ENCODE assay signal across 8 mouse cellular contexts in genomic region chr2:93199531-93199974, GRCm38 (mm10). TPM values are rescaled to one million over a fixed set of nuclear protein-coding genes. Genes with fewer than 3 reads are reported as not detected.
A peak's percentile ranks its signal among the peaks of the same experiment; 100 is the strongest.
DNase-seq lines count a peak whose midpoint lies in the region; ATAC-seq and TF ChIP-seq lines count a peak whose summit lies in the region.

No protein-coding gene starts in this region.

- no peak overlapping the region for H3K4me2 ChIP-seq in heart, embryonic 16.5 days (ENCODE audit: low read depth, low read length)
- no peak overlapping the region for H3K4me2 ChIP-seq in kidney, postnatal 0 days (ENCODE audit: low read length)

- DNase-seq in layer of hippocampus, adult 2 months (ENCODE audit: low spot score in 2 of 2): peak; percentile 54 to 63
- DNase-seq in layer of hippocampus, adult 9-11 months: no peak
- DNase-seq in adrenal gland, postnatal 36 days: peak; percentile 60 to 74
- peak; percentile 62 for DNase-seq in kidney, postnatal 0 days (ENCODE audit: low spot score)
- peak; percentile 66 for DNase-seq in lung, postnatal 36 days
- peak; percentile 40 to 47 for DNase-seq in spleen, postnatal 36 days (ENCODE audit: low spot score in 2 of 2)

- ATAC-seq in heart, embryonic 16.5 days (replicated peaks; ENCODE audit: extremely low read depth, insufficient read depth, low FRiP score): peak; percentile 51
- peak; percentile 25 for ATAC-seq in kidney, postnatal 0 days (replicated peaks; ENCODE audit: low FRiP score, low read depth)

- H3K36me3 ChIP-seq in heart, embryonic 16.5 days (ENCODE audit: control insufficient read depth, insufficient read depth): no peaks in the 10 kb centered on the region
- peaks cover 6% of the 10 kb centered on the region; the same call in 1 of the 2 replicates for H3K36me3 ChIP-seq in kidney, postnatal 0 days (ENCODE audit: insufficient read depth, low read length)

- TF ChIP-seq CTCF in layer of hippocampus, adult 2 months (conservative IDR thresholded peaks at IDR 0.05): peak; percentile 78
- peak; percentile 92 for TF ChIP-seq CTCF in embryonic fibroblast, embryonic 13.5 days (IDR thresholded peaks at IDR 0.05; ENCODE audit: borderline replicate concordance, insufficient read depth, low read length)
- peak; percentile 94 for TF ChIP-seq CTCF in kidney, postnatal 0 days (IDR thresholded peaks at IDR 0.05; ENCODE audit: low read depth)

- H3K27ac ChIP-seq in layer of hippocampus, adult 2 months: no peak overlapping the region
- H3K27ac ChIP-seq in embryonic fibroblast, embryonic 13.5 days (ENCODE audit: insufficient read depth, low read length): no peak overlapping the region
- H3K27ac ChIP-seq in heart, embryonic 16.5 days (ENCODE audit: low read length): 0 out of 2 replicates have a peak overlapping the region, but pooled peaks have one; percentile 4
- no peak overlapping the region for H3K27ac ChIP-seq in kidney, postnatal 0 days

- no peak overlapping the region for H3K4me3 ChIP-seq in layer of hippocampus, adult 2 months
- H3K4me3 ChIP-seq in embryonic fibroblast, embryonic 13.5 days (ENCODE audit: insufficient read depth, low read length): no peak overlapping the region
- H3K4me3 ChIP-seq in heart, embryonic 16.5 days (ENCODE audit: low read length): no peak overlapping the region
- no peak overlapping the region for H3K4me3 ChIP-seq in kidney, postnatal 0 days (replicated peaks; ENCODE audit: low read depth, low read length)

- TF ChIP-seq POLR2A in embryonic fibroblast, embryonic 13.5 days (IDR thresholded peaks at IDR 0.05; ENCODE audit: low read depth, low read length): no peak

- no peak overlapping the region for H3K9ac ChIP-seq in heart, embryonic 16.5 days (ENCODE audit: low read length)
- H3K9ac ChIP-seq in kidney, postnatal 0 days (ENCODE audit: low read depth, low read length): no peak overlapping the region

- 34% methylated on average over 13 of the region's 13 CpGs for WGBS in heart, embryonic 16.5 days
- 27% methylated on average over 13 of the region's 13 CpGs for WGBS in kidney, postnatal 0 days

- no peaks in the 10 kb centered on the region for H3K4me1 ChIP-seq in embryonic fibroblast, embryonic 13.5 days (ENCODE audit: control insufficient read depth, insufficient read depth, low read length)
- H3K4me1 ChIP-seq in heart, embryonic 16.5 days (ENCODE audit: control insufficient read depth, insufficient read depth, low read length): peaks cover 13% of the 10 kb centered on the region
- no peaks in the 10 kb centered on the region for H3K4me1 ChIP-seq in kidney, postnatal 0 days (replicated peaks; ENCODE audit: insufficient read depth, low read length)

- no peaks in the 10 kb centered on the region for H3K27me3 ChIP-seq in heart, embryonic 16.5 days (ENCODE audit: control insufficient read depth, insufficient read depth, low read length)
- H3K27me3 ChIP-seq in kidney, postnatal 0 days (ENCODE audit: insufficient read depth, low read length): no peaks in the 10 kb centered on the region

- no peaks in the 10 kb centered on the region for H3K9me3 ChIP-seq in heart, embryonic 16.5 days (replicated peaks; ENCODE audit: control insufficient read depth, low read length)
- H3K9me3 ChIP-seq in kidney, postnatal 0 days (replicated peaks; ENCODE audit: low read length): no peaks in the 10 kb centered on the region

RNA-seq across cellular contexts. Expression of gene Trp53i11, which starts 12.2 kb away (rescaled TPM):
- 10 to 100 TPM; 87.6 to 89.0 TPM for total RNA-seq in layer of hippocampus, adult 2 months (2021)
- 10 to 100 TPM; 48.9 to 70.7 TPM for total RNA-seq in adrenal gland, postnatal 36 days (2021)
- polyA plus RNA-seq in embryonic fibroblast, embryonic 13.5 days (2011; ENCODE audit: insufficient read length, low read depth, missing spikeins): 8.9 and 9.0 TPM in 2 replicates
- polyA plus RNA-seq in heart, embryonic 16.5 days (2015; fragmentation: Nextera tagmentation; extraction: Ambion mirVana): 28.3 and 38.6 TPM in 2 replicates
- polyA plus RNA-seq in kidney, postnatal 0 days (2015; fragmentation: Nextera tagmentation; extraction: Ambion mirVana): 24.9 and 28.3 TPM in 2 replicates
